Mouse (Mus musculus) G1E (cell line): ENCODE data around the gene Atp8b5. TPM values are rescaled to one million over a fixed set of nuclear protein-coding genes. Genes with fewer than 3 reads are reported as not detected.

Experiments
- ATAC-seq: 2 replicates; pipeline ENCODE4 v1.8.0; 2016; ENCODE audit warnings: mild to moderate bottlenecking; ENCODE audit not compliant: insufficient number of reproducible peaks, poor library complexity, low FRiP score, severe bottlenecking; ENCODE audit errors: extremely low read depth
- DNase-seq: peaks from one replicate; pipeline ENCODE4 v3.0.0; 2012; ENCODE audit warnings: low spot score
- H3K27me3 ChIP-seq: 2 replicates; pipeline ENCODE4 v1.6.1; 2012; ENCODE audit warnings: mild to moderate bottlenecking, low read length, inconsistent platforms; ENCODE audit not compliant: insufficient read depth
- H3K36me3 ChIP-seq: replicated peaks from 2 replicates; pipeline ENCODE3; 2012; ENCODE audit warnings: mild to moderate bottlenecking, inconsistent platforms
- H3K4me1 ChIP-seq: 2 replicates; pipeline ENCODE4 v1.6.1; 2012; ENCODE audit warnings: low read depth, low read length, inconsistent platforms, mixed read lengths; ENCODE audit not compliant: insufficient read depth
- H3K4me3 ChIP-seq: 2 replicates; pipeline ENCODE4 v1.5.1; 2012; ENCODE audit warnings: low read depth, mild to moderate bottlenecking, inconsistent platforms, low read length, moderate library complexity, mixed read lengths
- H3K9me3 ChIP-seq: replicated peaks from 2 replicates; pipeline ENCODE4 v1.6.1; 2012; ENCODE audit warnings: inconsistent platforms
- CTCF ChIP-seq: IDR thresholded peaks from 2 replicates; pipeline ENCODE4 v1.5.1; 2012; ENCODE audit warnings: low read depth, low read length, inconsistent platforms, mixed read lengths
- GATA1 ChIP-seq: IDR thresholded peaks from 2 replicates; pipeline ENCODE4 v1.6.1; 2012; ENCODE audit warnings: borderline replicate concordance, low read length, inconsistent platforms, mixed read lengths
- GATA2 ChIP-seq: IDR thresholded peaks from 2 replicates; pipeline ENCODE4 v1.6.1; 2012; ENCODE audit warnings: low read depth, low read length, inconsistent platforms, borderline replicate concordance
- POLR2AphosphoS5 ChIP-seq: IDR thresholded peaks from 2 replicates; pipeline ENCODE4 v1.6.1; 2012; ENCODE audit warnings: low read depth, low read length, inconsistent platforms; ENCODE audit not compliant: insufficient replicate concordance
- TAL1 ChIP-seq: conservative IDR thresholded peaks from 2 replicates; pipeline ENCODE4 v1.6.1; 2012; ENCODE audit warnings: low read depth, low read length, inconsistent platforms, mixed read lengths
- polyA plus RNA-seq: library from polyadenylated mRNA; stranded (reverse); fragments of >175 nt; gene quantifications from 2 replicates; pipeline ENCODE4 v1.2.3, GENCODE M21; 2012
- total RNA-seq, 2 experiments: library from RNA; stranded (forward) in 1 of 2; stranded (reverse) in 1 of 2; fragments of 200-1000 nt in 1 of 2; fragments of >200 nt in 1 of 2; fragmentation: Nextera tagmentation in 1 of 2; gene quantifications; 2 replicates each; pipeline ENCODE4 v1.2.3; 2014 to 2017

The Atp8b5 gene
- total and polyA plus RNA-seq, 3 experiments = 0.24 to 5.3 (median 3.5) TPM

DNA sequence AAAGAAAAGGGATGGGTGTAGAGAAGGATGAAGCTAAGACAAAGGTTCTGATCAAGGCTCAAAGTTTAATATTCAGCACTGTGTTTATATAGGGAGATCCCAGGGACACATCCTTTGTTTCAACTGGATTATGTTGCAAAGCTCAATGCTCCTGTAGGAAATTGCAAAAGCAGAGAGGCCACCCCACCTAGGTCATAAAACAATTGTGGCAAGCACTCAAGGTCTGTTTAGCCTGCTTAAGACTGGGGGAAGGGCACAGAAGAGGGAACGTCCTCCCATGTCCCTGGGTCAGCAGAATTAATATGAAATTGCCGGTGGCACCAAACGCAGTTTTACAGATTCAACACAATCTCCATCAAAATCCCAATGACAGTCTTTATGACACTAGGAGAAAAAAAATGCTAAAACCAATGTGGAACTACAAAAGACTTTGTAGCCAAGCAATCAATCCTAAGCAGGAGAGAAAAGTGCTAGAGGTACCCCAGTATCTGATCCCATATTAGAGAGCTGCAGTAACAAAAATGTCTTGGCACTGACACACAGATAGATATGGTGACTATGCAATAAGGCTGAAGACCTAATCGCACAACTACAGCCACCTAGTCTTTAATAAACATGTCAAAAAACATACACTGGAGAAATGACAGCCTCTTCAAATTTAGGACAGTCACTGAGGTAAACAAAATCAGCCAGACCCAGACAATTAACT, 73.3 kb downstream of the Atp8b5 start:
- no peak overlapping the region for H3K4me3 ChIP-seq
- no peak for ATAC-seq
- TF ChIP-seq TAL1 = no peak
- TF ChIP-seq GATA1 = no peak
- TF ChIP-seq POLR2AphosphoS5 = no peak
- no peak for TF ChIP-seq CTCF
- TF ChIP-seq GATA2 = no peak

DNA sequence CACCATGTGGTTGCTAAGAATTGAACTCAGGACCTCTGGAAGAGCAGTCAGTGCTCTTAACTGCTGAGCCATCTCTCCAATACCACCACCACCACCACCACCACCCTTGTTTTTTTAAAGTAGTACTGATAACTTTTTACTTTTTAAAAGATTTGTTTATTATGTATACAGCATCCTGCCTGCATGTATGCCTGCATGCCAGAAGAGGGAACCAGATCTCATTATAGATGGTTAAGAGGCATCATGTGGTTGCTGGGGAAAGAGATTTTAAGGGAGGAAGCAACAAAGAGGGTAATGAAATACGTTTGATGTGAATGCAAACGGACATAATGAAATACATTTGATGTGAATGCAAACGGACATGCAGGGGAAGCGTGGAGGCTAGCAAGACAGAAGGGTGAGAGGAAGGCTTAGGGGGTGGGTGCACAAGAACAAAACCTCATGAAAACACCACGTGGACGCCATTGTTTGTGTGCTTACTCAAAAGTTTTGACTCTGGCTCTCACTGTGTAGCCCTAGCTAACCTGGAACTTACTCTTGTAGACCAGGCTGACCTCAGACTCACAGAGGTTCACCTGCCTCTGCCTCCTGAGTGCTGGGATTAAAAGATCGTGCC, 74.4 kb downstream of the Atp8b5 start:
- Histone ChIP-seq H3K4me3 (no peak overlapping the region), H3K9me3 (peaks cover 3% of the 10 kb centered on the region), H3K27me3 (peaks cover 7% of the 10 kb centered on the region; the same call in 1 of the 2 replicates), H3K36me3 (no peaks in the 10 kb centered on the region), H3K4me1 (no peaks in the 10 kb centered on the region; the same call in 1 of the 2 replicates)
- TF ChIP-seq GATA1 = no peak
- no peak for TF ChIP-seq CTCF
- no peak for TF ChIP-seq GATA2
- TF ChIP-seq TAL1 = no peak
- no peak for TF ChIP-seq POLR2AphosphoS5
- no peak for DNase-seq
- no peak for ATAC-seq

More for the DNA sequence above, 73.3 kb downstream of the Atp8b5 start:
- Histone ChIP-seq H3K27me3 (peaks cover 7% of the 10 kb centered on the region; the same call in 1 of the 2 replicates), H3K9me3 (peaks cover 5% of the 10 kb centered on the region), H3K4me1 (no peaks in the 10 kb centered on the region; the same call in 1 of the 2 replicates), H3K36me3 (no peaks in the 10 kb centered on the region)
- DNase-seq = no peak

DNA sequence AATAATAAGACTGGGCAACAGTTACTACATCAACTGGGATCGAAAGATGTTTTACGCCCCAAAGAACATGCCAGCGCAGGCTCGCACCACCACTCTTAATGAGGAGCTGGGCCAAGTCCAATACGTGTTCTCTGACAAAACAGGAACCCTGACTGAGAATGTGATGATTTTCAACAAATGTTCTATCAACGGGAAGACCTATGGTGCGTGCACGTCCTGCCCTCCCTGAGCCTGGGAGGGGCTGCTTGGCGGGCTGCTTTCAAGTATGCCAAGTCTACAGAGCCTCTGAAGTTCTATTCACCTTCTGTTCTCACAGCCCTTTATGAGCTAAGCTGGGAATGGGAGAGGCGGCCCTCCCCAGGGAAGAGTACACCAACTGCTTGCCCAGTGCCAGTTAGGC, 75.5 kb downstream of the Atp8b5 start:
- Histone ChIP-seq H3K4me3 (no peak overlapping the region), H3K27me3 (peaks cover 7% of the 10 kb centered on the region; the same call in 1 of the 2 replicates), H3K9me3 (no peaks in the 10 kb centered on the region), H3K4me1 (no peaks in the 10 kb centered on the region; the same call in 1 of the 2 replicates), H3K36me3 (no peaks in the 10 kb centered on the region)
- no peak for ATAC-seq
- TF ChIP-seq POLR2AphosphoS5 = no peak
- TF ChIP-seq GATA2 = no peak
- no peak for TF ChIP-seq TAL1
- no peak for TF ChIP-seq CTCF
- TF ChIP-seq GATA1 = no peak
- DNase-seq = no peak

- ATAC-seq (no peak), DNase-seq (no peak)
- Histone ChIP-seq H3K4me1 (no peaks in the 10 kb centered on the region; the same call in 1 of the 2 replicates), H3K27me3 (peaks cover 4% of the 10 kb centered on the region; the same call in 1 of the 2 replicates), H3K9me3 (no peaks in the 10 kb centered on the region), H3K4me3 (no peak overlapping the region), H3K36me3 (no peaks in the 10 kb centered on the region)
- no peak for TF ChIP-seq GATA1
- no peak for TF ChIP-seq TAL1
- no peak for TF ChIP-seq POLR2AphosphoS5
- TF ChIP-seq GATA2 = no peak
- TF ChIP-seq CTCF = no peak
Observed at GRCm38 (mm10) chr4:43344932-43345331, 78.0 kb downstream of the Atp8b5 start.

DNA sequence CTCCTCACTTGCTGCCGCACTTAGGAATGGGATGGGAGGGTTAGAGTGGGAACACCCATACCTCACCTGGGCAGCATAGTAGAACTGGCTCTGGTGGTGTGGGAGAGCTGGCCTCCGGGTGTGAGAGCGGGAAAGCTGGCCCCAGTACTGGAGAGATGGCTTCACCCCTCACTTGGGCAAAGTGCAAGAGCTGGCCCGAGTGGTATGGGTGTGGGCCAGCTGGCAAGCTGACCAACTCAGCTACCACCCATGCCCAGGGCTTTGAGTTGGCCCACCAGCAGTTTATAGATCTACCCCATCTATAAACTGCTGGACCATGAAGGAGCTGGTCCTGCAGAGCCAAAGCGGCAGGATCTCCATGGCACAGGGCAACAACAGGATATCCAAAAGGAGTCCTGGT, 82.2 kb downstream of the Atp8b5 start:
- ATAC-seq (no peak), DNase-seq (no peak)
- TF ChIP-seq POLR2AphosphoS5 (no peak), GATA1 (no peak), CTCF (no peak), TAL1 (no peak), GATA2 (no peak)
- Histone ChIP-seq H3K4me3 (no peak overlapping the region), H3K9me3 (0 out of 2 replicates have a peak, but pooled peaks cover 3% of the 10 kb centered on the region), H3K27me3 (peaks cover 10% of the 10 kb centered on the region; the same call in 1 of the 2 replicates), H3K4me1 (no peaks in the 10 kb centered on the region), H3K36me3 (no peaks in the 10 kb centered on the region)

DNA sequence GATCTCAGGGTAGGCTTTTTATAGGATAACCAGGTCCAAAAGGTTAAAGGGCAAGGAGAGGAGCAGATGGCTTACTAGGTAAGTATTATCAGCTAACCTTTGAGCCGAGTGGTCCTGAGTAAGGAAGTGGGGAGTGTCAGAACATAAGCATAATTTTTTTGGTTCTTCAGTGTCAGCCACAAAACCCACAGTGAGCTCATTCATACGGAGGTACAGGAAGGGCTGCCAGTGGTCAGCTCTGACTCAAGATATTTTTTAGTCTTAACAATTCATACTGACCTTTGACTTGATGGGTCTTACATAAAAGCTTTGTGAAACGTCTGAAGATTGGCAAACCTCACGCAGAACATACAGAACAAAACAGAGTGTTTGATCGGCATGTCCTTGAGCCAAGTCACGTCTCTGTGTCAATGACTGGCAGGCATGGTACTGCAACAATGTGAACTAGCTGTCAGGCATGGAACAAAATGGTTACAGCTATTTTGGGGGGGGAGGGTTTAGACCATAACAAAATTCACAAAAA, 83.1 kb downstream of the Atp8b5 start:
- Histone ChIP-seq H3K4me3 (no peak overlapping the region), H3K27me3 (peaks cover 7% of the 10 kb centered on the region), H3K9me3 (0 out of 2 replicates have a peak, but pooled peaks cover 3% of the 10 kb centered on the region), H3K36me3 (no peaks in the 10 kb centered on the region), H3K4me1 (no peaks in the 10 kb centered on the region)
- DNase-seq (no peak), ATAC-seq (no peak)
- TF ChIP-seq GATA2 (no peak), CTCF (no peak)
